Mouse (Mus musculus): ENCODE measurements at regions not wholly inside any gene's neighbourhood (a gene's known extent, or its start where the extent isn't known, plus 50 kb on each side); places are given as distances from the start of the nearest gene placed in this dataset.

GRCm38 (mm10) chr11:31744076-31744785 is 72.5 kb upstream of the Bod1 start:
- no peak for ATAC-seq (replicated peaks; ENCODE audit: low FRiP score)
- Histone ChIP-seq H3K27ac (ENCODE audit: low read depth, low read length) (no peak overlapping the region), H3K4me3 (ENCODE audit: low read depth, low read length) (no peak overlapping the region), H3K9me3 (ENCODE audit: control insufficient read depth, low read length) (no peaks in the 10 kb centered on the region), H3K36me3 (ENCODE audit: control insufficient read depth, insufficient read depth, low read length) (no peaks in the 10 kb centered on the region), H3K4me2 (no peak overlapping the region), H3K9ac (ENCODE audit: low read depth, low read length) (no peak overlapping the region), H3K4me1 (replicated peaks; ENCODE audit: control insufficient read depth, insufficient read depth, low read length) (no peaks in the 10 kb centered on the region), H3K27me3 (replicated peaks; ENCODE audit: control insufficient read depth, insufficient read depth, low read length) (no peaks in the 10 kb centered on the region)
- DNase-seq (ENCODE audit: low spot score) = no peak
- WGBS = 80% methylated on average over 12 of the region's 12 CpGs

DNA sequence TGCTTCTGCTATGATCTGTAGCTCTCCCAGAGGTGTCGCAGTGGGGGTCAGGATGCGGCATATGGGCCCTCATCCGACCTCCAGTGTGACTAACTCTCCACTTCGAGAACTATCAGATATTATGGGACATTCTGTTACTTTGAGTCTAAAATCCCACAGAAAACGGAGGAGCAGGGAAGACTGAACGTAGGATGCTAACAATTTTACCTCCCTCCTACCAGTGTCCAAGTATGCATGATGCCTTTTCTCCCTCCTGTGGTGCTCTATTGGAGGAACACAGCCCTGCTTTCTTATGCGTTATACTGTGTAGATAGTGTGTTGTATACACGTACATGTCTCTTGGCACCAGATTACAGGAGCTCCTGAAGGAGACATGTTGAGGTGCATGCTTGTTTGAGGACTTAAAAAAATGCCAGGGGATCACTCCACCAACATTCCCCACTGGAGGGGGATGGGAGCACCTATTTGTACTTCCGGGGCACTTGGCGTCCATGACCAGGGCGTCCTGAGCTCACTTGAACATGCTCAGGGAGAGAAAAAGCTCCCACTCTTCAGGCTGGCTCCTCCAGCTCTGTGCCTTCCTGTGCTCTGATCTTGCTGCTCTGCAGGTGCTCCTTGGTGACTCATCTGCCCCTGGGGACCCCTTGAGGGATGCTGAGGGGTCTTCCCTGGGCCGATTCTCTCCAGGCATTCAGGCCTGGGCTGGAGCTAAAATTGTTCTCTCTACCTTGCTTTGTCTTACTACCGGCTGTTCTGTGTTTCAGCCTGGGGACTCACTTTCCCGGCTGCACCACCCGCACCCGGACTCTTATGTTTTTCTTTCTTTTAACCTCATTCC is 73.6 kb upstream of the Bod1 start:
- no peak for ATAC-seq (replicated peaks; ENCODE audit: low FRiP score)
- Histone ChIP-seq H3K9ac (ENCODE audit: low read depth, low read length) (no peak overlapping the region), H3K36me3 (ENCODE audit: control insufficient read depth, insufficient read depth, low read length) (no peaks in the 10 kb centered on the region), H3K4me3 (ENCODE audit: low read depth, low read length) (no peak overlapping the region), H3K27me3 (replicated peaks; ENCODE audit: control insufficient read depth, insufficient read depth, low read length) (no peaks in the 10 kb centered on the region), H3K4me2 (no peak overlapping the region), H3K9me3 (ENCODE audit: control insufficient read depth, low read length) (no peaks in the 10 kb centered on the region), H3K4me1 (replicated peaks; ENCODE audit: control insufficient read depth, insufficient read depth, low read length) (no peaks in the 10 kb centered on the region), H3K27ac (ENCODE audit: low read depth, low read length) (no peak overlapping the region)
- DNase-seq (ENCODE audit: low spot score) = no peak
- WGBS = 78% methylated on average over 16 of the region's 16 CpGs

GRCm38 (mm10) chr11:31745866-31746248 is 74.2 kb upstream of the Bod1 start:
- no peak overlapping the region for H3K9ac ChIP-seq (ENCODE audit: low read depth, low read length)
- H3K27me3 ChIP-seq (replicated peaks; ENCODE audit: control insufficient read depth, insufficient read depth, low read length) = no peaks in the 10 kb centered on the region
- H3K9me3 ChIP-seq (ENCODE audit: control insufficient read depth, low read length) = no peaks in the 10 kb centered on the region
- no peak overlapping the region for H3K4me3 ChIP-seq (ENCODE audit: low read depth, low read length)
- 60% methylated on average over 5 of the region's 5 CpGs for WGBS
- no peaks in the 10 kb centered on the region for H3K36me3 ChIP-seq (ENCODE audit: control insufficient read depth, insufficient read depth, low read length)
- ATAC-seq (replicated peaks; ENCODE audit: low FRiP score) (no peak), DNase-seq (ENCODE audit: low spot score) (no peak)
- H3K27ac ChIP-seq (ENCODE audit: low read depth, low read length) = no peak overlapping the region
- no peaks in the 10 kb centered on the region for H3K4me1 ChIP-seq (replicated peaks; ENCODE audit: control insufficient read depth, insufficient read depth, low read length)
- H3K4me2 ChIP-seq = no peak overlapping the region

- no peaks in the 10 kb centered on the region for H3K9me3 ChIP-seq (ENCODE audit: control insufficient read depth, low read length)
- no peak overlapping the region for H3K4me3 ChIP-seq (ENCODE audit: low read depth, low read length)
- H3K9ac ChIP-seq (ENCODE audit: low read depth, low read length) = no peak overlapping the region
- ATAC-seq (replicated peaks; ENCODE audit: low FRiP score) (no peak), DNase-seq (ENCODE audit: low spot score) (no peak)
- 72% methylated on average over 6 of the region's 6 CpGs for WGBS
- H3K4me2 ChIP-seq = no peak overlapping the region
- H3K4me1 ChIP-seq (replicated peaks; ENCODE audit: control insufficient read depth, insufficient read depth, low read length) = peaks cover 1% of the 10 kb centered on the region
- H3K27ac ChIP-seq (ENCODE audit: low read depth, low read length) = no peak overlapping the region
- no peaks in the 10 kb centered on the region for H3K36me3 ChIP-seq (ENCODE audit: control insufficient read depth, insufficient read depth, low read length)
- H3K27me3 ChIP-seq (replicated peaks; ENCODE audit: control insufficient read depth, insufficient read depth, low read length) = no peaks in the 10 kb centered on the region
These were observed 74.8 kb upstream of the Bod1 start for GRCm38 (mm10) chr11:31746488-31746887.

GRCm38 (mm10) chr11:31746939-31747338 is 75.3 kb upstream of the Bod1 start:
- DNase-seq (ENCODE audit: low spot score) = no peak
- no peaks in the 10 kb centered on the region for H3K9me3 ChIP-seq (ENCODE audit: control insufficient read depth, low read length)
- peak; percentile 37; the same call in 1 of the 2 replicates for ATAC-seq (replicated peaks; ENCODE audit: low FRiP score)

GRCm38 (mm10) chr11:31748275-31748815 is 76.7 kb upstream of the Bod1 start:
- ATAC-seq (replicated peaks; ENCODE audit: low FRiP score) (no peak), DNase-seq (ENCODE audit: low spot score) (no peak)
- H3K9ac ChIP-seq (ENCODE audit: low read depth, low read length) = no peak overlapping the region
- no peaks in the 10 kb centered on the region for H3K9me3 ChIP-seq (ENCODE audit: control insufficient read depth, low read length)
- H3K27me3 ChIP-seq (replicated peaks; ENCODE audit: control insufficient read depth, insufficient read depth, low read length) = no peaks in the 10 kb centered on the region
- H3K27ac ChIP-seq (ENCODE audit: low read depth, low read length) = no peak overlapping the region
- no peak overlapping the region for H3K4me2 ChIP-seq
- H3K36me3 ChIP-seq (ENCODE audit: control insufficient read depth, insufficient read depth, low read length) = no peaks in the 10 kb centered on the region
- H3K4me1 ChIP-seq (replicated peaks; ENCODE audit: control insufficient read depth, insufficient read depth, low read length) = peaks cover 3% of the 10 kb centered on the region
- 71% methylated on average over 5 of the region's 5 CpGs for WGBS
- no peak overlapping the region for H3K4me3 ChIP-seq (ENCODE audit: low read depth, low read length)

More at GRCm38 (mm10) chr11:31746939-31747338, 75.3 kb upstream of the Bod1 start:
- Histone ChIP-seq H3K4me2 (no peak overlapping the region), H3K27me3 (replicated peaks; ENCODE audit: control insufficient read depth, insufficient read depth, low read length) (no peaks in the 10 kb centered on the region), H3K27ac (ENCODE audit: low read depth, low read length) (no peak overlapping the region), H3K4me3 (ENCODE audit: low read depth, low read length) (no peak overlapping the region), H3K36me3 (ENCODE audit: control insufficient read depth, insufficient read depth, low read length) (no peaks in the 10 kb centered on the region), H3K4me1 (replicated peaks; ENCODE audit: control insufficient read depth, insufficient read depth, low read length) (peaks cover 3% of the 10 kb centered on the region), H3K9ac (ENCODE audit: low read depth, low read length) (no peak overlapping the region)
- 82% methylated on average over 8 of the region's 8 CpGs for WGBS

DNA sequence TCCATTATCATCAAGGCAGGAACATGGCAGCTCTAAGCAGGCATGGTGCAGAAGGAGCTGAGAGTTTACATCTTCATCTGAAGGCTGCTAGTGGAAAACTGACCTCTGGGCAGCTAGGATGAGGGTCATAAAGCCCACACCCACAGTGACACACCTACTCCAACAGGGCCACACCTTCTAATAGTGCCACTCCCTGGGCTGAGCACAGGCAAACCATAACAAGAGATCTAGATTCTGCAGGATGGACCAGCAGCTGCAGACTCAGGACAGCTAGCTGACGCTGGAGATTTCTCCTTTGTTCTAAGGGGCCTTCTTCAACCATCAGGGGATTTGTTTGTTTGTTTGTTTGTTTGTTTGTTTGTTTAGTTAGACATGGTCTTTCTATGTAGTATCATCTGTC is 79.6 kb upstream of the Bod1 start:
- Histone ChIP-seq H3K9me3 (ENCODE audit: control insufficient read depth, low read length) (no peaks in the 10 kb centered on the region), H3K4me1 (replicated peaks; ENCODE audit: control insufficient read depth, insufficient read depth, low read length) (peaks cover 3% of the 10 kb centered on the region), H3K4me3 (ENCODE audit: low read depth, low read length) (no peak overlapping the region), H3K4me2 (no peak overlapping the region), H3K27ac (ENCODE audit: low read depth, low read length) (no peak overlapping the region), H3K36me3 (ENCODE audit: control insufficient read depth, insufficient read depth, low read length) (no peaks in the 10 kb centered on the region), H3K9ac (ENCODE audit: low read depth, low read length) (no peak overlapping the region), H3K27me3 (replicated peaks; ENCODE audit: control insufficient read depth, insufficient read depth, low read length) (no peaks in the 10 kb centered on the region)
- DNase-seq (ENCODE audit: low spot score) (no peak), ATAC-seq (replicated peaks; ENCODE audit: low FRiP score) (no peak)
- 84% methylated on average over 1 of the region's 1 CpGs for WGBS

GRCm38 (mm10) chr11:31753211-31753610 is 81.5 kb upstream of the Bod1 start:
- 75% methylated on average over 3 of the region's 3 CpGs for WGBS
- Histone ChIP-seq H3K4me2 (no peak overlapping the region), H3K9ac (ENCODE audit: low read depth, low read length) (no peak overlapping the region), H3K27ac (ENCODE audit: low read depth, low read length) (no peak overlapping the region), H3K4me3 (ENCODE audit: low read depth, low read length) (no peak overlapping the region), H3K4me1 (replicated peaks; ENCODE audit: control insufficient read depth, insufficient read depth, low read length) (peaks cover 3% of the 10 kb centered on the region), H3K36me3 (ENCODE audit: control insufficient read depth, insufficient read depth, low read length) (no peaks in the 10 kb centered on the region), H3K9me3 (ENCODE audit: control insufficient read depth, low read length) (no peaks in the 10 kb centered on the region), H3K27me3 (replicated peaks; ENCODE audit: control insufficient read depth, insufficient read depth, low read length) (no peaks in the 10 kb centered on the region)
- DNase-seq (ENCODE audit: low spot score) = no peak
- no peak for ATAC-seq (replicated peaks; ENCODE audit: low FRiP score)
